In the genomic region with DNA sequence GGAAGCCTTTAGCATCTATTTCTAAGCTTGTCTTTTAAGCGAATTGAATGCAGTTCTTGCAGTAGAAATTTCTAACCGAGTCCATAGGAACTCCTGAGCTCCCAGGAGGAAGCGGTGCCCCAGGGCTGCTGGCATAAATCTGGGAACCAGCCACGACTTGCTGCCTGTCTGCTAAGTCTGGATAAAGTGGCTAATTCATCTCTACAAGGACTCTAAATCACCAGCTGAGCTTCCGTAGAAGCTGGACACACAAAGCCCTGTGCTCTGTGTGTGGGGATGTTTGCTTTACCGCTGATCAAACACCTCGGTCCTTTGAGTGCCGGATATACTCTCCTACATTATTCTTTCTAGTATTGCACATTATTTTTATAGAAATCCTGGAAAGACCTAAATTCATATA, we compare ENCODE assay signal across 12 mouse cellular contexts.
A peak's percentile ranks its signal among the peaks of the same experiment; 100 is the strongest.
DNase-seq lines count a peak whose midpoint lies in the region; ATAC-seq lines count a peak whose summit lies in the region.
"Had no signal": no experiment of that assay in that cellular context is flagged by ENCODE, and none has a peak within 500 bp of the region (broad histone marks: within the 10 kb centered on the region; RNA-seq: fewer than 3 reads in every experiment).

No protein-coding gene starts in this region.

- H3K27ac ChIP-seq in midbrain, embryonic 11.5 days (ENCODE audit: low read depth, low read length), result no peak overlapping the region
- no peak overlapping the region for H3K27ac ChIP-seq in midbrain, embryonic 10.5 days (replicated peaks)
- H3K27ac ChIP-seq in limb, embryonic 13.5 days, result no peak overlapping the region
- no peak overlapping the region for H3K27ac ChIP-seq in neural tube, embryonic 15.5 days (replicated peaks)

- no peaks in the 10 kb centered on the region for H3K27me3 ChIP-seq in midbrain, embryonic 11.5 days (ENCODE audit: control insufficient read depth, insufficient read depth, low read length)
- H3K27me3 ChIP-seq in midbrain, embryonic 10.5 days (ENCODE audit: low read depth, poor library complexity, severe bottlenecking), result 0 out of 2 replicates have a peak, but pooled peaks cover 12% of the 10 kb centered on the region
- no peaks in the 10 kb centered on the region for H3K27me3 ChIP-seq in limb, embryonic 13.5 days
- no peaks in the 10 kb centered on the region for H3K27me3 ChIP-seq in neural tube, embryonic 15.5 days (replicated peaks)

- H3K4me1 ChIP-seq in midbrain, embryonic 11.5 days (ENCODE audit: control insufficient read depth, insufficient read depth, low read length), result peaks cover 5% of the 10 kb centered on the region
- H3K4me1 ChIP-seq in midbrain, embryonic 10.5 days, result peaks cover 32% of the 10 kb centered on the region
- no peaks in the 10 kb centered on the region for H3K4me1 ChIP-seq in limb, embryonic 13.5 days
- H3K4me1 ChIP-seq in neural tube, embryonic 15.5 days, result peaks cover 7% of the 10 kb centered on the region; the same call in 1 of the 2 replicates

- peak; percentile 6 to 25 for DNase-seq in cerebellum, postnatal 10 days
- no peak for DNase-seq in cerebellum, adult 11 months
- no peak for DNase-seq in midbrain, embryonic 11.5 days (ENCODE audit: low spot score, missing footprints)
- no peak for DNase-seq in midbrain, embryonic 10.5 days (ENCODE audit: low spot score)
- DNase-seq in layer of hippocampus, adult 8-10 months (ENCODE audit: low spot score in 2 of 2), result no peak
- no peak for DNase-seq in urinary bladder, adult 18-20 months (ENCODE audit: low spot score in 2 of 2)
- DNase-seq: kidney, postnatal 25 days; liver, postnatal 0 days; right cerebral cortex, postnatal 14 days had no signal

- 39% methylated on average over 8 of the region's 8 CpGs for WGBS in midbrain, embryonic 11.5 days
- 50% methylated on average over 8 of the region's 8 CpGs for WGBS in midbrain, embryonic 10.5 days
- WGBS in limb, embryonic 13.5 days, result 37% methylated on average over 8 of the region's 8 CpGs
- WGBS in neural tube, embryonic 15.5 days, result 22% methylated on average over 8 of the region's 8 CpGs

- no peaks in the 10 kb centered on the region for H3K9me3 ChIP-seq in midbrain, embryonic 11.5 days (ENCODE audit: control insufficient read depth, low read length)
- no peaks in the 10 kb centered on the region for H3K9me3 ChIP-seq in midbrain, embryonic 10.5 days (replicated peaks)
- 0 out of 2 replicates have a peak, but pooled peaks cover 4% of the 10 kb centered on the region for H3K9me3 ChIP-seq in limb, embryonic 13.5 days
- no peaks in the 10 kb centered on the region for H3K9me3 ChIP-seq in neural tube, embryonic 15.5 days (replicated peaks)

- no peaks in the 10 kb centered on the region for H3K36me3 ChIP-seq in midbrain, embryonic 11.5 days (ENCODE audit: control insufficient read depth, insufficient read depth, low read length)
- H3K36me3 ChIP-seq in midbrain, embryonic 10.5 days, result no peaks in the 10 kb centered on the region
- no peaks in the 10 kb centered on the region for H3K36me3 ChIP-seq in limb, embryonic 13.5 days
- H3K36me3 ChIP-seq in neural tube, embryonic 15.5 days, result no peaks in the 10 kb centered on the region

- H3K4me3 ChIP-seq in midbrain, embryonic 11.5 days (ENCODE audit: low read depth, low read length), result no peak overlapping the region
- no peak overlapping the region for H3K4me3 ChIP-seq in midbrain, embryonic 10.5 days
- H3K4me3 ChIP-seq in limb, embryonic 13.5 days, result no peak overlapping the region
- H3K4me3 ChIP-seq in neural tube, embryonic 15.5 days (replicated peaks), result no peak overlapping the region
- H3K4me3 ChIP-seq: myocyte had no signal

- ATAC-seq in midbrain, embryonic 11.5 days (ENCODE audit: low FRiP score), result peak; percentile 76
- ATAC-seq in limb, embryonic 13.5 days (ENCODE audit: low FRiP score, low read depth), result no peak
- ATAC-seq in neural tube, embryonic 15.5 days (ENCODE audit: low FRiP score), result peak; percentile 47
- ATAC-seq: liver, postnatal 0 days had no signal

- no peak overlapping the region for H3K9ac ChIP-seq in midbrain, embryonic 11.5 days (ENCODE audit: low read length)
- H3K9ac ChIP-seq in limb, embryonic 13.5 days, result no peak overlapping the region
- no peak overlapping the region for H3K9ac ChIP-seq in neural tube, embryonic 15.5 days (replicated peaks)
- H3K9ac ChIP-seq: liver, postnatal 0 days had no signal

- H3K4me2 ChIP-seq in midbrain, embryonic 11.5 days, result no peak overlapping the region
- H3K4me2 ChIP-seq in limb, embryonic 13.5 days (replicated peaks), result peak overlapping the region; percentile 16; the same call in 1 of the 2 replicates
- peak overlapping the region; percentile 27 for H3K4me2 ChIP-seq in neural tube, embryonic 15.5 days

Comparison
In these comparisons a context has a peak if more than half of its experiments do, and no peak if none do; other contexts are left out.
1. DNase-seq: peak in cerebellum, postnatal 10 days (2 of 2); none in cerebellum, adult 11 months (single experiment), midbrain, embryonic 11.5 days (single experiment), midbrain, embryonic 10.5 days (single experiment), layer of hippocampus, adult 8-10 months (0 of 2) and urinary bladder, adult 18-20 months (0 of 2).